Mouse (Mus musculus): Measurements from ENCODE around the gene Rbbp5.

The Rbbp5 gene

DNA sequence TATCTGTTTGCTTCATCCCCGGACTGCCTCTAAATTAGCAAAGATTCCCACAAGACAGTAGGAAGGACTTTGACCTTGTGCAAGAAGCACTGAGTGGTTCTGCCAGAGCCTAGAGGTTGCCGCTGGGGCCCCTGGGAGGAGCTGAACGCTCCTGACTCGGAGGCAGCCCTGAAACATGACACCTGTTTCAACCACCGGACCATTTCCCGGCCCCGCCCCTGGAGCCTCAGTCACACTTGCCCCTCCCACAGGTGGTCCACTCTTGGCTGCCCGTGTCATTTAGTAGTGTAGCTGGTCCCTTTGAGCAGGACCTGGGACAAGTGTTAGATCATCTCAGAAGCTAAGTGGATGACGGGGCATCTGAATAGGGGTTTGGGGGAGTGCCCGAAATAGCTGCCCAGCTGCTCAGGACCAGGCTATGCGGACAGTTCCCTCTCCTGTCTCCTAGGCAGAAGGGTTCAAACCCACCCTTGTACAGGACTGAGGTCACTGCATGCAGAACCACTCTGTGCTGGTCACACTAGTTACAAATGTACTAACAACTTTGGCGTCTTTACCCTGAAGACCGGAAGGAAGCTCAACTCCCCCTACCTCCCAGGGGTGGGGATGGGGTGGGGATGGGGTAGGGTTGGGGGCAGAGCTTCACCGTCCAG lies 64.1 kb downstream of the Rbbp5 start:
- DNase-seq (ENCODE audit: low spot score in 2 of 2), result no peak

DNA sequence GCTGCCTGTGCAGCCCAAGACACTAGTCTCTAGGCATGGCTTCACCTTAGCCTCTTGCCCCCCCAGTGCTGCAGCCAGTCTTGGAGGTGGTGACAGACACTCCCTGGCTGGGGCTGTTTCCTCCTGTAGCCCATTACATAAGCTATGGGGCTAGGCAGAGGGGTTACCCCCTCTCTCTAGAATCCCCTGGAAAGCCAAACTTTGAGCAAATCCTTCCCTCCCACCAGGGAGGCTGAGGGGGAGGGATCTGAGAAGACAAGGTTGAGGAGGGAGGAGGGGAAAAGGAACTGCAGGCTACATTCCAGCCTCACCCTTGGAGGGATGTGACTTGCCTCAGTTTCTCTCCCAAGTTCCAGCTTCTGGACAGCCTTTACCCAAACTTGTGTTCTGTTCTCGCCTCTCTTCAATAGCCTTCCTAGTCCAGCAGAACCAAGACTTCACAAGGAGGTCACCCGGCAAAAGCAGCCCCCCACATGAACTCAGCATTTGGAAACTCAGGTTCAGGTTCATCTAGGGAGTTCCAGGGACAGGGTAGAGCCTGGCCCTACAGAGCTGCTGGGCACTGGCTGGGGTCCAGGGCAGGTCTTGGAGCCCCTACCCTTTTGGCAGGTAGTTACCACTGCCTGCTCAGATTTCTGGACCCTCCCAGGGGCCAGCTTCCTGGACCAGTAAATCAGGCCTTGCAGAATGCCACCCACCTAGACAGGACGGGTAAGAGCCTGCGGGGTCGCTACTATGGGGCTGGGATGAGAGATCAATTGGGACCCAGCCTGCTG lies 64.8 kb downstream of the Rbbp5 start:
- DNase-seq (ENCODE audit: low spot score in 2 of 2), result no peak

DNA sequence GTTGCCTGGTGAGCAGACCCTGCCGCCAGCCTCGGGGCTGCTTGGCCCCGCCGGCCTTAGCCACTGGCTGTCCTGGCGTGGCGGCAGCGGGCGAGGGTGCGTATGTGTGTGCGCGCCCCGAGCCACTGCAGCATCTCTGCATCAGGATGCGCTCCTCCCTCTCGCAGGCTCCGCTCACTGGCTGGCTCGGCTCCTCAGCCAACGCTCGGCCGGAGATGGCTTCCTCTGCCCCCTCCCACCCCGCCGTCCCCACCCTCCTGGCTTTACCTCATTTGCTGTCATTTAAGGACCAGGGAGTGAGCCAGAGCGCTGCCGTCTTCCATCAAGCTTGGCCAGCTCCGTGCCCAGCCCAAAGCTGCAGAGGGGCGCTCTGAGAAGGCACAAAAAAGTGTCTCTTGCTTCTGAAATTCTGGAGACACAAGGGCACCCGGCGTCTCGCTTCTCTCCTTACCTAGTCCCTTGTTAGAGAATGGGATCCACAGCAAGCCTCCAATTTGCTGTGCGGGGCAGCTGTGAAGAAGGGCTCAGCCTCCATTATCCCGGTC lies 65.7 kb downstream of the Rbbp5 start, which contains the start of gene Cntn2:
Gene Cntn2, minus strand, starts transcription at position 495 of the 545 bp plus-strand sequence.
- peak; percentile 71 to 76 for DNase-seq (ENCODE audit: low spot score in 2 of 2)

DNA sequence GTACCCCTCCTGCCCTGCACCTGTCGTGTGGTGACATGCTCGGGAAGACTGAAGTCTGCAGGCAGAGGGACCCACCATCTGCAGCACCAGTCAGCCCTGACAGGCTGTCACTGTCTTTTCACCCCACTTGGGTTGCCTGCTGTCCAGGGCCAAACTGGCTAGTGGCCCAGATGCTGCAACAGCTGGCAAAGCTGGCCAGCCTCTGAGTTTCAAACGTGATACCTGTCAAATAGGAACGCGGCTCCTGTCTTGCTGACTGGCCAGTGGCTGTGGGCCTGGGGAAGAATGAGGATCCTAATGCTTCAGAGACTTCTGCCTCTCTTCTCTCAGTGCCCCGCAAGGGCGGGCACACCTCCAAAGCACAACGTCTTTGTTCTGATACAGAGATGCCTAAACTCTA lies 66.6 kb downstream of the Rbbp5 start:
- DNase-seq (ENCODE audit: low spot score in 2 of 2), result no peak
